Mouse (Mus musculus): ENCODE measurements around the gene Cldn9. TPM values are rescaled to one million over a fixed set of nuclear protein-coding genes. Genes with fewer than 3 reads are reported as not detected.

Cldn9 gene
- not detected for polyA plus RNA-seq (2014; fragmentation: Illumina TruSeq; extraction: RNeasy Lipid Tissue Mini Kit (QIAGEN cat#74804); ENCODE audit: insufficient read depth, low read depth, low replicate concordance)

DNA sequence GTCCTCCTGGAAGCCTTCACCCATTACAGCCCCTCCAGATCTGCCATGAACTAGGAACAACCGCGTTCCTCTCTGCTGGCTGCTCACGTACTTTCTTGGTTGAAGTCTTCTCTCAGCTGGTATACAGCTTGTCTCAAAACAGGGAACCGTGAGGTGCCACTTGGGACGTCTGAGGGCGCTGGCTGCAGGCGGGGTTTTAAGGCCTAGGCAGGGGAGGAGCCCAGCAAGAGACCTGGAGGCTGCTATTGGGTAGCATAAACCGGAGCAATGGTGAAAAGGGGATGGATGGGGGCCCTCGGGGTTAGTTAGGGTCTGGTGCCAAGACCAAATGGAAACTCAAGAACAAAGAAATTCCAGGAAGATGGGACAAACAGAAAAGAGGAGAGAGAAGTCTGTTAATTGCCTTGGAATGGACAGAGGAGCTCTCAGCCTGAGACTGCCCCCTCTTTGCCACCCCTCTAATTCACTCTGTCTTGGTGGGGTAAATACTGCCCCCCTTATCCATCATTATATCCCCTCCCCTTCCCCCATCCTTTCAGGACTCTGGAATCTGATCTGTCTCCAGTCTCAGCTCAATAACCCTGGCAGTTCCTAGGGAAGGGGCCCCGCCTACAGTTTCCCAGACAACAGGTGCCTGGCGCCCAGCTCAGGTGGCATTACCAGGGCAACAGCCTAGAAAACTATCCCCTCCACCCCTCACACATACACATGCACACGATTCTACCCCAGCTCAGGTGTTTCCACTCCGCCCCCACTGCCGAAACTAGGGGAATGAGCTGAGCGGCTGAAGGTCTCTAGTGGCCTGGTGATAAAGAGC, at the start of gene Cldn9:
Gene Cldn9 (minus strand): TSS at position 171 of the 817 bp plus-strand sequence.

DNA sequence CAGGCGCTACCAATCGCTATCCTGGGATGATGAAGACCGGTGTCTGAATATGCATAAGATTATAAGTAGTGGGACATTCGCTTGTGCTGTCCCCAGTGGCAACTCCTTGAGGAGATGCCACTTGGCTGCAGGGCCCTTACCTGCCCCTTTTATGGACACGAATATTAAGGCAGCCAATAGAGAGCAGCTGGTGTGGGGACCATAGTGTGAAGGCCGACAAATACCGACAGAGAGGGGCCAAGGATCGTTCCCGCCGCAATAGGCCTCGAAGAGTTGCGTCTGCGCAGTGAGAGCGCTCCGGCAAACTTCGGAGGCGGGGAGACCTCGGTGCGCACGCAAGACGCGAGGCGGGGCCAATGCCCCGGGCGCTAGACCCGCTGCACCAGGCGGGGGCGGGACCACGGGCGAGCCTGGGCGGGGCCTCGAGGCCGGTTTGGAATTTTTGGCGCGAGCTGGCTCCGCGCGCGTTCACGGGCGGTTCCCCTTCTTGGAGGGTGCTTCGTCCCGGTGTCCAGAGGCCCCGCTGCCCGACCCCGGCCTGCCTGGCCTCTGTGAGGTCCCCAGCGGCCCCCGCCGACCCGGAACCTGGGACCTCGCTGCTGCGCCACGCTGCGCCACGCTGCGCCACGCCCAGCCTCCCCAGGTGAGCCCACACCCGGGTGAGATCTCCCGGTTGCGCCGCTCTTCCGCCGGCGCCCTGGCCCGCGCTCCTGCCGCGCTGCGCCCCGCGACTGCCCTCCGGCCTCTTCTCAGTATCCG, 42.4 kb upstream of the Cldn9 start, which contains the start of gene Pkmyt1:
Gene Pkmyt1 (plus strand): TSS at position 338 of the 759 bp plus-strand sequence.

DNA sequence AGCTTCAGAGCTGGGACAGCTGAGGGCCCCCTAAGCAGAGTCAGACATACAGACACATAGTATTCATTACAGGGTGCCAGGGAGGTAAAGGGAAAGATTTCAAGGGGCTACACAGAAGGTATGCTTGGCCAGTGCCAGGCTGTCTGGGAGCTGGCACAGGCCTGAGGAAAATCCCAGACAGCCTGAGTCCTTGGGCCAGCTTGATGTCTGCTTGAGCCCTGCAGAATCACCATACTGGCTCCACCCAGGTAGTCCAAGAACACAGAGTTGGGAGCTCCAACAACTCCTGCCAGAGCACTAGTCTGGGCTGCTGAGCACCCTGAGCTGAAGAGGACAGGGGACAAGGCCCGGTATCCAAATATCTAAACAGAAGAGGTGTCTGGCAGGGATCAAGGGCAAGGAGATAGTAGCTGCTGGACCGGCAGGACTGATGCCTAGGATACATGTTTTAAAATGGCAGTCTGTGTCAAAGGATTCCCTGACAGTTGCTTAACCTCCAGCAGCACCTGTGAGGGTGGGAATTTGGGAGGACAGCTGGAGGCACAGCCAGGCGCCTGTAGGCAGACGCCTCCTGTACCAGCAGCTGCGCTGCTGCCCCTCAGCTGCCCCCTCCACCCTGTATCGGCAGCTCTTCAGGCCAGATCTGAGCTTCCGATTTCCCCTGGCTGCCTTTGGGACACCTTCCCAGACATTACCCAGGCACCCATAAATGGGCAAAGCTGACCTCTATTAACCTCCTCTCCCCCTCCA, 38.7 kb upstream of the Cldn9 start, which contains the start of gene 1520401A03Rik:
Gene 1520401A03Rik (minus strand): TSS at position 408 of the 750 bp plus-strand sequence.

DNA sequence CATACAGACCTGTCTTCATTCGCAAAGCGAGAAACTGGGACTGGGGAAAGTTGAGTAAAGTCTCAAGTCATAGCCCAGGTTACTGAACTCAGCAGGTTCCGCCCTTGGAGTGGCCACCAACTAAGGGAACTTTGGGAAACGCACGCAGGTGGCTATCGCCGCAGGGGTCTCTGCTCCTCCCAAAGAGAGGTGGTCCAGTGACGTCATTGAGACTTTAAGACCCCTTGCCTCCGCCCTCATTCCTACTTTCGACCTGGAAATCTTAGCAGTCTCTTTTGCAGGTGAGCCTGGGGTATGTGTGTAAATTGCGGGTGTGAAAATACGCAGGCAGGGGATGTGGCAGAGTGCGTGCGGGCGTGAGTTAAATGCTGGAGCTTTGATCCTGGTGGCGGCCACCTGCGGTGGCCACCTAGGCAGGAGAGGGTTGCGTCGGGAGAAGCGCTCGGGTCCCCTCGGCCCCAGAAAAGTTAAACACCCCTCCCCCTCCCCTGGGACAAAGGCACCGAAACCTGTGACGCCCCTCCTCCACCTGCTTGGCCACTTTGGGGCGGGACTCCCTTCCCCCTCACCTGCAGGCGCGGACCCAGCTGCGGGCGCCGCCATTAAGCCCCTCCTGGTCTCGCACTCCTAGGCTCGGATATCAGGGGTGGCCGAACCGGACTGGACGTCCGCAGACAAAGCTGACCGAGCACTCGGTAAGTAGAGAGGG, 4.5 kb downstream of the Cldn9 start, which contains the start of gene Cldn6:
Gene Cldn6 (plus strand): TSS at position 123 of the 709 bp plus-strand sequence.

DNA sequence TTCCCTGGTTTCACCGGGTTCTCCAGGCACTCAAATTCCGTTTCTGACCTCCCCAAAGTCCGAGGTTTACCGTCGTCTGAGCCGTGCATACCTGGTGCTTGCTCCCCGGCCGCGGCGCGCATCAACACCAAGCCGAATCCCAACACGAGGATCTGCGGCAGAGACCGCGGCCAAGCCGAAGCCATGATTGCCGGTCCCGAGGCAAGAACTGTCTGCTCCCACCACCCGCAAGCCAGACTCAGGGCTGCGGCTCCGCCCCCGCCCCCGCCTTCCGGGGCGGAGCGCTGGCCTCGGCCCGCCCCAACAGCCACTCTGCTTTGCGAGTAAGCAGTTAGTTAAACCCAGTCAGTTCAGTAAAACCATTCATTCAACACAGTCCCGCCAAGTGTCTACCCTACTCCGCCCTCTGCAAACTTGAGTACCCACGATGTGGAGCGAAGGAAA, 6.6 kb downstream of the Cldn9 start, which contains the start of gene Tnfrsf12a:
Gene Tnfrsf12a (minus strand): TSS at position 233 of the 444 bp plus-strand sequence.

DNA sequence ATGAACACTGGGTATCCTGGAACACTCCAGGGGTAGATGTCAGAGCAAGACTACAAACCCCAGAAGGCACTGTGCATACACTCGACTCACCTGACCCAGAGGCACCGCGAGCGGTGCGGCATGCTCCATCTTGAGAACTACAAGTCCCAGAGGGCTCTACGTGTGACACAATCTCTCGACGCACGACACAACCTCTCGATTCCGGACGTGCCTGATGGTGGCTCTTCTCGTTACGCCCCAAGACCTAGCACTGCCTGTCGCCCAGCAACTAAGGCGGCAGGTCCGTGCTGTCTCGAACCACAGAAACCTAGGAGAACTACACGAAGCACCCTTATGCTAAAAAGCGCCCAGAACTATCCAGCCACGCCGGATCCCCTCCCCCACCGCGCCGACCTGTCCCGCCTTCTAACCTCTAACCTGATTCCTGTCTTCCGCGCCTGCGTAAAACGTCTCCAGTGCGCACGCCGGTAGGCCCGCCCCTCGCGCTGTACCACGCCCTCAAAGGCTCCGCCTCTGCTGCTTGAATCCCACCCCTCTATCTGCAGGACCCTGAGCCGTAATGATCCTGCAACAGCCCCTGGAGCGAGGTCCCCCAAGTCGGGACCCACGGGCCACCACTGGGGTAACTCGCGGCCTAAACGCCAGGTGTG, 10.3 kb downstream of the Cldn9 start, which contains the start of the genes Hcfc1r1 and Thoc6:
Gene Hcfc1r1 (plus strand): TSS at position 173 of the 650 bp plus-strand sequence.
Gene Thoc6 (minus strand): TSS at position 459 of the 650 bp plus-strand sequence.

DNA sequence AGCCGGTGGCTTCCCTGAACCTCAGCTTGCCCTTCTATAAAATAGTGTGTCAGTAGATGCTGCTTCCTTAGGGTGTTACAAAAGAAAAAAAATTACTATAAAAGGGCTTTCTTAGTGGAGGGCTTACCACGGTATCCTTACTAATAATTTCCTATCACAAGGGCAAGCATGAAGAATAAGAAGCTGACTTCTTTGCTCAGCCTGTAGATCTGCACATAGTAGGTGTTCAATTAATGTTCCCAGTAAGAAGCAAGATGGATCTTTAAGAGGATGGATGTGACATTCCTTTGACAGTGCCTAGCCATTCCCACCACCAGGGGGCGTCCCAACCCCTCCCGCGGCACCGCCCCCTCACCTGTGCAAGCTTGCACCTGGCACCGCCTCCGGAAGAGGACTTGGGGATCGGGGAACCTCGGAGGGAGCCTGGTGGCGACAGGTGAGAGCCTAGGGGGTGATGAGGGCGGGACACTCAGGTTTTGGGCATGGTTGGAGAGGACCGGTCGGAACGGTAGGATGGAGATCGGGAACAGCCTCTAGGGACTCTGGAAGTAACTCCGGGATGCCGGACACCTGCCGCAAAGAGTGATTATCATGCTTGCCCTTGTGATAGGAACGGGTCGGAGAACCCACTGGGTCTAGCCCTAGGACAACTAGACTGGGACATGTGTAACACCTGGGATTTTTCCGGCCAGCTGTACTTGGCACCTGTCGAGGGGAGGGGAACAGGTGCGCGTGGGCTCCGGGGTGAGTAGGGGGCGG, 23.5 kb downstream of the Cldn9 start, which contains the start of gene Bicdl2:
Gene Bicdl2 (plus strand): TSS at position 390 of the 759 bp plus-strand sequence.

DNA sequence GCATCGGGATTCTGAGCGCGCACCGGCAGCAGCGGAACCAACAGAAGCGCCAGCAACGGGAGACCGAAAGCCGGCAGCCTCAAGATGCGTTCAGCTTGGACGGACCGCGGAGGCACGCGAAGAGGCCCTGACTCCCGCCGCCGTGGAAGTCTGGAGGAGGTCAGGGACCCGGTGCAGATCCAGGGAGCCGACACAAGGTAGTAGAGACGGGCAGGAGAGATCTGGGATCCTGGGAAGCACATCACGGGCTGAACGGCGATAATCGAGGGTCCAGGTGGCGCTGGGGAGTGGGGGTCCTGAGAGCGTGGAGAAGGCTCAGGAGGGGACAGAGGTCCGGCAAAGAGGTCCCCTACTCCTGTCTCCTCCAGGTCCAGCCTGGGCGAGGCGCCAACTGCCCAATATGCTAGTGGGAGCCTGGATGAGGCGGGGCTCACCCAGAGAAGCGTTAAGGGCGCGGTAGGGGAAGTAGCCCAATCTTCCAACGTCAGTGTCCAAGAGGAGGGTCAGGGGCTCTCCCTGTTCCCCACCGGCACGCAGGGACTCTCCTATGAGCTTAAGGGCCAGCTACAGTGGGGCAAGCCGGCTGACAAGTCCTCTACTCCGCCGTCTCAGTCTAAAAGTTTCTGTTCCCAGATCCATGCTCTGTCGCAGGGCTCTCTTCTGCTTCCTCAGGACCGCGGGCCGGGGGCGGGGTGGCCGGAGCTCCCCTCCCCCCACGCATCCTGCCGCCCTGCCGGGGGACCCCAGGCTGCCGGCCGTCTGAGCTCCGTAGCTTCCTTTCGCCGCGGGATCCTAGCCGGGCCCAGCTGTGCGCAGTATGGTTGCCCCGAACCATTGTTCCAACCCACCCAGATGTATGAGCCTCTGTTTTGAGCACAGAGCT, 39.0 kb downstream of the Cldn9 start, which contains the start of gene Mmp25:
Gene Mmp25 (minus strand): TSS at position 665 of the 883 bp plus-strand sequence.

Other genes with a start within 250 kb of the Cldn9 start
- gene Vmn2r117, start 204.3 kb downstream of the Cldn9 start, polyA plus RNA-seq (2014; fragmentation: Illumina TruSeq; extraction: RNeasy Lipid Tissue Mini Kit (QIAGEN cat#74804); ENCODE audit: insufficient read depth, low read depth, low replicate concordance): not detected
- gene Zfp213, start 119.8 kb downstream of the Cldn9 start, polyA plus RNA-seq (2014; fragmentation: Illumina TruSeq; extraction: RNeasy Lipid Tissue Mini Kit (QIAGEN cat#74804); ENCODE audit: insufficient read depth, low read depth, low replicate concordance): 4.9 TPM
- gene Zfp13, start 84.5 kb downstream of the Cldn9 start, polyA plus RNA-seq (2014; fragmentation: Illumina TruSeq; extraction: RNeasy Lipid Tissue Mini Kit (QIAGEN cat#74804); ENCODE audit: insufficient read depth, low read depth, low replicate concordance): 5.4 TPM
- not detected for gene Zscan10, start 83.2 kb downstream of the Cldn9 start, polyA plus RNA-seq (2014; fragmentation: Illumina TruSeq; extraction: RNeasy Lipid Tissue Mini Kit (QIAGEN cat#74804); ENCODE audit: insufficient read depth, low read depth, low replicate concordance)
- gene Mmp25, start 38.7 kb downstream of the Cldn9 start, polyA plus RNA-seq (2014; fragmentation: Illumina TruSeq; extraction: RNeasy Lipid Tissue Mini Kit (QIAGEN cat#74804); ENCODE audit: insufficient read depth, low read depth, low replicate concordance): 0.27 TPM
- 4.0 TPM for gene Bicdl2, start 23.5 kb downstream of the Cldn9 start, polyA plus RNA-seq (2014; fragmentation: Illumina TruSeq; extraction: RNeasy Lipid Tissue Mini Kit (QIAGEN cat#74804); ENCODE audit: insufficient read depth, low read depth, low replicate concordance)
- gene Hcfc1r1, start 10.4 kb downstream of the Cldn9 start, polyA plus RNA-seq (2014; fragmentation: Illumina TruSeq; extraction: RNeasy Lipid Tissue Mini Kit (QIAGEN cat#74804); ENCODE audit: insufficient read depth, low read depth, low replicate concordance): 190 TPM
- 13.9 TPM for gene Thoc6, start 10.1 kb downstream of the Cldn9 start, polyA plus RNA-seq (2014; fragmentation: Illumina TruSeq; extraction: RNeasy Lipid Tissue Mini Kit (QIAGEN cat#74804); ENCODE audit: insufficient read depth, low read depth, low replicate concordance)
- 52.6 TPM for gene Tnfrsf12a, start 6.6 kb downstream of the Cldn9 start, polyA plus RNA-seq (2014; fragmentation: Illumina TruSeq; extraction: RNeasy Lipid Tissue Mini Kit (QIAGEN cat#74804); ENCODE audit: insufficient read depth, low read depth, low replicate concordance)
- gene Cldn6, start 4.8 kb downstream of the Cldn9 start, polyA plus RNA-seq (2014; fragmentation: Illumina TruSeq; extraction: RNeasy Lipid Tissue Mini Kit (QIAGEN cat#74804); ENCODE audit: insufficient read depth, low read depth, low replicate concordance): 0.33 TPM
- gene 1520401A03Rik, start 38.8 kb upstream of the Cldn9 start, polyA plus RNA-seq (2014; fragmentation: Illumina TruSeq; extraction: RNeasy Lipid Tissue Mini Kit (QIAGEN cat#74804); ENCODE audit: insufficient read depth, low read depth, low replicate concordance): not detected
- 4.5 TPM for gene Pkmyt1, start 42.3 kb upstream of the Cldn9 start, polyA plus RNA-seq (2014; fragmentation: Illumina TruSeq; extraction: RNeasy Lipid Tissue Mini Kit (QIAGEN cat#74804); ENCODE audit: insufficient read depth, low read depth, low replicate concordance)
- gene Paqr4, start 56.8 kb upstream of the Cldn9 start, polyA plus RNA-seq (2014; fragmentation: Illumina TruSeq; extraction: RNeasy Lipid Tissue Mini Kit (QIAGEN cat#74804); ENCODE audit: insufficient read depth, low read depth, low replicate concordance): 16.5 TPM
- gene Kremen2, start 61.8 kb upstream of the Cldn9 start, polyA plus RNA-seq (2014; fragmentation: Illumina TruSeq; extraction: RNeasy Lipid Tissue Mini Kit (QIAGEN cat#74804); ENCODE audit: insufficient read depth, low read depth, low replicate concordance): 0.32 TPM
- 21.7 TPM for gene Flywch1, start 87.6 kb upstream of the Cldn9 start, polyA plus RNA-seq (2014; fragmentation: Illumina TruSeq; extraction: RNeasy Lipid Tissue Mini Kit (QIAGEN cat#74804); ENCODE audit: insufficient read depth, low read depth, low replicate concordance)
- 11.3 TPM for gene Flywch2, start 102.1 kb upstream of the Cldn9 start, polyA plus RNA-seq (2014; fragmentation: Illumina TruSeq; extraction: RNeasy Lipid Tissue Mini Kit (QIAGEN cat#74804); ENCODE audit: insufficient read depth, low read depth, low replicate concordance)
- gene Srrm2, start 106.5 kb upstream of the Cldn9 start, polyA plus RNA-seq (2014; fragmentation: Illumina TruSeq; extraction: RNeasy Lipid Tissue Mini Kit (QIAGEN cat#74804); ENCODE audit: insufficient read depth, low read depth, low replicate concordance): 98.6 TPM
- 496 TPM for gene Elob, start 145.1 kb upstream of the Cldn9 start, polyA plus RNA-seq (2014; fragmentation: Illumina TruSeq; extraction: RNeasy Lipid Tissue Mini Kit (QIAGEN cat#74804); ENCODE audit: insufficient read depth, low read depth, low replicate concordance)
- gene Prss33, start 152.0 kb upstream of the Cldn9 start, polyA plus RNA-seq (2014; fragmentation: Illumina TruSeq; extraction: RNeasy Lipid Tissue Mini Kit (QIAGEN cat#74804); ENCODE audit: insufficient read depth, low read depth, low replicate concordance): not detected
- gene Prss32, start 159.8 kb upstream of the Cldn9 start, polyA plus RNA-seq (2014; fragmentation: Illumina TruSeq; extraction: RNeasy Lipid Tissue Mini Kit (QIAGEN cat#74804); ENCODE audit: insufficient read depth, low read depth, low replicate concordance): not detected
- gene Prss41, start 160.1 kb upstream of the Cldn9 start, polyA plus RNA-seq (2014; fragmentation: Illumina TruSeq; extraction: RNeasy Lipid Tissue Mini Kit (QIAGEN cat#74804); ENCODE audit: insufficient read depth, low read depth, low replicate concordance): 0.25 TPM
- not detected for gene Prss21, start 184.0 kb upstream of the Cldn9 start, polyA plus RNA-seq (2014; fragmentation: Illumina TruSeq; extraction: RNeasy Lipid Tissue Mini Kit (QIAGEN cat#74804); ENCODE audit: insufficient read depth, low read depth, low replicate concordance)
- not detected for gene Dcpp1, start 196.8 kb upstream of the Cldn9 start, polyA plus RNA-seq (2014; fragmentation: Illumina TruSeq; extraction: RNeasy Lipid Tissue Mini Kit (QIAGEN cat#74804); ENCODE audit: insufficient read depth, low read depth, low replicate concordance)
- not detected for gene Dcpp2, start 196.9 kb upstream of the Cldn9 start, polyA plus RNA-seq (2014; fragmentation: Illumina TruSeq; extraction: RNeasy Lipid Tissue Mini Kit (QIAGEN cat#74804); ENCODE audit: insufficient read depth, low read depth, low replicate concordance)
- gene Dcpp3, start 233.4 kb upstream of the Cldn9 start, polyA plus RNA-seq (2014; fragmentation: Illumina TruSeq; extraction: RNeasy Lipid Tissue Mini Kit (QIAGEN cat#74804); ENCODE audit: insufficient read depth, low read depth, low replicate concordance): not detected

Data from lung, adult 10 weeks (tissue).